Mouse (Mus musculus) E14TG2a.4 (cell line): ENCODE data around the gene Trio.

Source experiments
- CTCF ChIP-seq: conservative IDR thresholded peaks from 2 replicates; pipeline ENCODE4 v1.5.1; 2014; ENCODE audit warnings: low read length
- POU5F1 ChIP-seq: IDR thresholded peaks from 2 replicates; pipeline ENCODE4 v1.6.1; 2014; ENCODE audit warnings: low read length, borderline replicate concordance

DNA sequence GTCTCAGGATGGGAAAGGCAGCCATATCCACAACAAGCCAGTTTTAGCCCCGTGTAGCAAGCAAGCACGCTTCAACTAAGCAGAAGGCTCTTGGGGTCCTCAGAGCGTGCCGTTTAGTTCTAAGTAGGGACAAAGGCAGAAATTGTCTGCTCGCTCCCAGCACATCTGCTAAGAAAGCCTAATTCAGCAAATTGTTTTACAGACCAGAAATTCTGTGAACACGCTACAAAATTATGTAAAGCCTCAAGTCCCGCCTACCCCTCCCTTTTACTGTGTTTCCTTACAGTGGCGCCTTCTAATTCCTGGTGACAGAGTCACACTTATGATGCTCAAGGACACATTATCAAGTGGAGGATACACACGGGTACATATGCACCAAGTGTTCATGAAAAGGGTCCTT is 80.1 kb downstream of the Trio start:
- no peak for TF ChIP-seq CTCF
- TF ChIP-seq POU5F1, result no peak
